Mouse (Mus musculus) G1E (cell line): ENCODE results near the gene Grip1. TPM values are rescaled to one million over a fixed set of nuclear protein-coding genes. Genes with fewer than 3 reads are reported as not detected.

Experiments used
- ATAC-seq: 2 replicates; pipeline ENCODE4 v1.8.0; 2016; ENCODE audit warnings: mild to moderate bottlenecking; ENCODE audit not compliant: insufficient number of reproducible peaks, poor library complexity, low FRiP score, severe bottlenecking; ENCODE audit errors: extremely low read depth
- DNase-seq: peaks from one replicate; pipeline ENCODE4 v3.0.0; 2012; ENCODE audit warnings: low spot score
- H3K27me3 ChIP-seq: 2 replicates; pipeline ENCODE4 v1.6.1; 2012; ENCODE audit warnings: mild to moderate bottlenecking, low read length, inconsistent platforms; ENCODE audit not compliant: insufficient read depth
- H3K36me3 ChIP-seq: replicated peaks from 2 replicates; pipeline ENCODE3; 2012; ENCODE audit warnings: mild to moderate bottlenecking, inconsistent platforms
- H3K4me1 ChIP-seq: 2 replicates; pipeline ENCODE4 v1.6.1; 2012; ENCODE audit warnings: low read depth, low read length, inconsistent platforms, mixed read lengths; ENCODE audit not compliant: insufficient read depth
- H3K4me3 ChIP-seq: 2 replicates; pipeline ENCODE4 v1.5.1; 2012; ENCODE audit warnings: low read depth, mild to moderate bottlenecking, inconsistent platforms, low read length, moderate library complexity, mixed read lengths
- H3K9me3 ChIP-seq: replicated peaks from 2 replicates; pipeline ENCODE4 v1.6.1; 2012; ENCODE audit warnings: inconsistent platforms
- CTCF ChIP-seq: IDR thresholded peaks from 2 replicates; pipeline ENCODE4 v1.5.1; 2012; ENCODE audit warnings: low read depth, low read length, inconsistent platforms, mixed read lengths
- GATA1 ChIP-seq: IDR thresholded peaks from 2 replicates; pipeline ENCODE4 v1.6.1; 2012; ENCODE audit warnings: borderline replicate concordance, low read length, inconsistent platforms, mixed read lengths
- GATA2 ChIP-seq: IDR thresholded peaks from 2 replicates; pipeline ENCODE4 v1.6.1; 2012; ENCODE audit warnings: low read depth, low read length, inconsistent platforms, borderline replicate concordance
- POLR2AphosphoS5 ChIP-seq: IDR thresholded peaks from 2 replicates; pipeline ENCODE4 v1.6.1; 2012; ENCODE audit warnings: low read depth, low read length, inconsistent platforms; ENCODE audit not compliant: insufficient replicate concordance
- TAL1 ChIP-seq: conservative IDR thresholded peaks from 2 replicates; pipeline ENCODE4 v1.6.1; 2012; ENCODE audit warnings: low read depth, low read length, inconsistent platforms, mixed read lengths
- polyA plus RNA-seq: library from polyadenylated mRNA; stranded (reverse); fragments of >175 nt; gene quantifications from 2 replicates; pipeline ENCODE4 v1.2.3, GENCODE M21; 2012
- total RNA-seq, 2 experiments: library from RNA; stranded (forward) in 1 of 2; stranded (reverse) in 1 of 2; fragments of 200-1000 nt in 1 of 2; fragments of >200 nt in 1 of 2; fragmentation: Nextera tagmentation in 1 of 2; gene quantifications; 2 replicates each; pipeline ENCODE4 v1.2.3; 2014 to 2017

Gene Grip1
- total and polyA plus RNA-seq, 3 experiments, result 0.11 TPM; not detected in 2

GRCm38 (mm10) chr10:119845705-119846410 is 392.2 kb downstream of the Grip1 start:
- DNase-seq (no peak), ATAC-seq (no peak)
- H3K36me3 ChIP-seq, result no peaks in the 10 kb centered on the region
- no peaks in the 10 kb centered on the region for H3K4me1 ChIP-seq
- H3K9me3 ChIP-seq, result peaks cover 53% of the 10 kb centered on the region
- no peak overlapping the region for H3K4me3 ChIP-seq
- TF ChIP-seq TAL1 (no peak), POLR2AphosphoS5 (no peak), GATA1 (no peak), GATA2 (no peak), CTCF (no peak)
- no peaks in the 10 kb centered on the region for H3K27me3 ChIP-seq

GRCm38 (mm10) chr10:119851594-119851993 is 398.0 kb downstream of the Grip1 start:
- Histone ChIP-seq H3K36me3 (no peaks in the 10 kb centered on the region), H3K4me1 (no peaks in the 10 kb centered on the region), H3K9me3 (peaks cover 53% of the 10 kb centered on the region), H3K27me3 (no peaks in the 10 kb centered on the region), H3K4me3 (no peak overlapping the region)
- DNase-seq (no peak), ATAC-seq (no peak)
- TF ChIP-seq POLR2AphosphoS5, result no peak
- no peak for TF ChIP-seq CTCF
- no peak for TF ChIP-seq GATA2
- TF ChIP-seq TAL1, result no peak
- no peak for TF ChIP-seq GATA1

- H3K36me3 ChIP-seq, result no peaks in the 10 kb centered on the region
- peaks cover 59% of the 10 kb centered on the region for H3K9me3 ChIP-seq
- H3K27me3 ChIP-seq, result no peaks in the 10 kb centered on the region
- H3K4me1 ChIP-seq, result no peaks in the 10 kb centered on the region
- DNase-seq (no peak), ATAC-seq (no peak)
- H3K4me3 ChIP-seq, result no peak overlapping the region
- no peak for TF ChIP-seq GATA1
- TF ChIP-seq GATA2, result no peak
- TF ChIP-seq POLR2AphosphoS5, result no peak
- no peak for TF ChIP-seq CTCF
These were observed 399.0 kb downstream of the Grip1 start for GRCm38 (mm10) chr10:119852582-119853135.

GRCm38 (mm10) chr10:119867726-119868125 is 414.1 kb downstream of the Grip1 start:
- no peak overlapping the region for H3K4me3 ChIP-seq
- DNase-seq, result no peak
- TF ChIP-seq GATA2 (no peak), GATA1 (no peak), POLR2AphosphoS5 (no peak), TAL1 (no peak), CTCF (no peak)
- no peaks in the 10 kb centered on the region for H3K4me1 ChIP-seq
- H3K27me3 ChIP-seq, result no peaks in the 10 kb centered on the region
- no peaks in the 10 kb centered on the region for H3K36me3 ChIP-seq
- peaks cover 64% of the 10 kb centered on the region for H3K9me3 ChIP-seq
- ATAC-seq, result no peak

GRCm38 (mm10) chr10:119868995-119869579 is 415.5 kb downstream of the Grip1 start:
- H3K27me3 ChIP-seq, result no peaks in the 10 kb centered on the region
- TF ChIP-seq CTCF (no peak), TAL1 (no peak), GATA1 (no peak)
- no peak for DNase-seq
- no peak overlapping the region for H3K4me3 ChIP-seq
- no peak for ATAC-seq
- no peaks in the 10 kb centered on the region for H3K36me3 ChIP-seq
- H3K9me3 ChIP-seq, result peaks cover 69% of the 10 kb centered on the region
- H3K4me1 ChIP-seq, result no peaks in the 10 kb centered on the region

GRCm38 (mm10) chr10:119876721-119877120 is 423.1 kb downstream of the Grip1 start:
- ATAC-seq (no peak), DNase-seq (no peak)
- Histone ChIP-seq H3K27me3 (no peaks in the 10 kb centered on the region), H3K9me3 (peaks cover 54% of the 10 kb centered on the region), H3K4me3 (no peak overlapping the region), H3K36me3 (no peaks in the 10 kb centered on the region), H3K4me1 (no peaks in the 10 kb centered on the region)
- TF ChIP-seq CTCF (no peak), GATA1 (no peak), POLR2AphosphoS5 (no peak), GATA2 (no peak), TAL1 (no peak)
